Comparison of ENCODE assay signal across 15 mouse cellular contexts in the genomic region with DNA sequence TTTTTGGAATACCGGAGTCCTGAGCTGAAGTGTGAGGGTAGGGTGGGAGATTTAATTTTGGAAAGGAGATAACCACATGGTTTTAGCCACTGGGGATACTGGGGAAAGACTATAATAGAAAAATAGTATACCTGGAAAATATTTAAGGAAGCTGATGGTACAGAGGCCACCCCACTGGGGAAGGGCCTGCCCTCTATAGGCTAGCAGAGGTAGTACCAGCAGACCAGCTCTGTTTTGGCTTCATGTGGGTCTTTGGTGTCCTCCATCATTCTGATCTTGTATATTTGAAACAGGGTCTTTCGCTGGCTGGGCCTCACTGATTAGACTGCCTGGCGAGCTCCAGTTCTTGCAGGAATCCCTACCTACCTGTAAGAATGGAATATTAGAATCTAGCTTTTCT. TPM values are rescaled to one million over a fixed set of nuclear protein-coding genes. Genes with fewer than 3 reads are reported as not detected.
DNase-seq lines count a peak whose midpoint lies in the region; ATAC-seq and TF ChIP-seq lines count a peak whose summit lies in the region.
"Had no signal": no experiment of that assay in that cellular context is flagged by ENCODE, and none has a peak within 500 bp of the region (broad histone marks: within the 10 kb centered on the region; RNA-seq: fewer than 3 reads in every experiment).

No protein-coding gene starts in this region.

- no peaks in the 10 kb centered on the region for H3K79me2 ChIP-seq in liver, adult 2 months (ENCODE audit: control insufficient read depth, insufficient read depth, low read length)

- H3K9me3 ChIP-seq in forebrain, postnatal 0 days (ENCODE audit: low read length) = no peaks in the 10 kb centered on the region
- H3K9me3 ChIP-seq in forebrain, embryonic 12.5 days = no peaks in the 10 kb centered on the region
- H3K9me3 ChIP-seq in liver, embryonic 11.5 days (ENCODE audit: control insufficient read depth, low read length) = no peaks in the 10 kb centered on the region
- no peaks in the 10 kb centered on the region for H3K9me3 ChIP-seq in ES-Bruce4 (replicated peaks; ENCODE audit: control insufficient read depth, insufficient read depth, low read length, poor library complexity, severe bottlenecking)
- H3K9me3 ChIP-seq in forebrain, embryonic 13.5 days (replicated peaks) = no peaks in the 10 kb centered on the region
- H3K9me3 ChIP-seq in hindbrain, embryonic 11.5 days (ENCODE audit: control insufficient read depth, low read length) = no peaks in the 10 kb centered on the region
- H3K9me3 ChIP-seq: embryonic facial prominence, embryonic 10.5 days; hindbrain, embryonic 15.5 days; limb, embryonic 13.5 days; midbrain, embryonic 10.5 days; neural tube, embryonic 12.5 days had no signal

- H3K9ac ChIP-seq in forebrain, postnatal 0 days = no peak overlapping the region
- no peak overlapping the region for H3K9ac ChIP-seq in forebrain, embryonic 12.5 days
- H3K9ac ChIP-seq in liver, adult 2 months (ENCODE audit: low read depth, low read length) = no peak overlapping the region
- no peak overlapping the region for H3K9ac ChIP-seq in liver, embryonic 11.5 days (ENCODE audit: low read depth, low read length)
- H3K9ac ChIP-seq in ES-Bruce4 (ENCODE audit: low read depth, poor library complexity, severe bottlenecking) = no peak overlapping the region
- no peak overlapping the region for H3K9ac ChIP-seq in forebrain, embryonic 13.5 days
- H3K9ac ChIP-seq in hindbrain, embryonic 11.5 days (ENCODE audit: low read depth, low read length) = no peak overlapping the region
- H3K9ac ChIP-seq: hindbrain, embryonic 15.5 days; limb, embryonic 13.5 days; neural tube, embryonic 12.5 days had no signal

- no peak for TF ChIP-seq EP300 in ES-Bruce4 (IDR thresholded peaks at IDR 0.05; ENCODE audit: insufficient read depth, low read depth, low read length)

- no peak overlapping the region for H3K4me3 ChIP-seq in forebrain, postnatal 0 days (ENCODE audit: low read depth, low read length)
- no peak overlapping the region for H3K4me3 ChIP-seq in forebrain, embryonic 12.5 days (replicated peaks)
- H3K4me3 ChIP-seq in liver, adult 2 months (ENCODE audit: insufficient read depth, low read depth, low read length) = no peak overlapping the region
- no peak overlapping the region for H3K4me3 ChIP-seq in liver, embryonic 11.5 days (ENCODE audit: low read depth, low read length)
- no peak overlapping the region for H3K4me3 ChIP-seq in ES-Bruce4 (ENCODE audit: low read depth, low read length)
- no peak overlapping the region for H3K4me3 ChIP-seq in forebrain, embryonic 13.5 days
- no peak overlapping the region for H3K4me3 ChIP-seq in hindbrain, embryonic 11.5 days (ENCODE audit: low read depth, low read length)
- H3K4me3 ChIP-seq: embryonic facial prominence, embryonic 10.5 days; hindbrain, embryonic 15.5 days; limb, embryonic 13.5 days; midbrain, embryonic 10.5 days; neural tube, embryonic 12.5 days had no signal

- no peaks in the 10 kb centered on the region for H3K36me3 ChIP-seq in forebrain, postnatal 0 days (ENCODE audit: insufficient read depth)
- no peaks in the 10 kb centered on the region for H3K36me3 ChIP-seq in forebrain, embryonic 12.5 days (replicated peaks)
- H3K36me3 ChIP-seq in liver, adult 2 months (ENCODE audit: control insufficient read depth, insufficient read depth, low read length) = no peaks in the 10 kb centered on the region
- H3K36me3 ChIP-seq in liver, embryonic 11.5 days (ENCODE audit: control insufficient read depth, insufficient read depth, low read length) = no peaks in the 10 kb centered on the region
- no peaks in the 10 kb centered on the region for H3K36me3 ChIP-seq in ES-Bruce4 (ENCODE audit: control insufficient read depth, insufficient read depth, low read length, poor library complexity, severe bottlenecking)
- no peaks in the 10 kb centered on the region for H3K36me3 ChIP-seq in forebrain, embryonic 13.5 days (ENCODE audit: poor library complexity, severe bottlenecking)
- H3K36me3 ChIP-seq in hindbrain, embryonic 11.5 days (ENCODE audit: control insufficient read depth, insufficient read depth, low read length) = no peaks in the 10 kb centered on the region
- H3K36me3 ChIP-seq: embryonic facial prominence, embryonic 10.5 days; hindbrain, embryonic 15.5 days; limb, embryonic 13.5 days; midbrain, embryonic 10.5 days; neural tube, embryonic 12.5 days had no signal

- no peak for TF ChIP-seq POLR2A in liver, adult 2 months (IDR thresholded peaks at IDR 0.05; ENCODE audit: extremely low read depth, insufficient read depth, low read length)
- no peak for TF ChIP-seq POLR2A in ES-Bruce4 (IDR thresholded peaks at IDR 0.05; ENCODE audit: insufficient read depth, low read length)

- no peaks in the 10 kb centered on the region for H3K4me1 ChIP-seq in forebrain, postnatal 0 days (ENCODE audit: insufficient read depth)
- peaks cover 8% of the 10 kb centered on the region for H3K4me1 ChIP-seq in forebrain, embryonic 12.5 days
- H3K4me1 ChIP-seq in liver, adult 2 months (ENCODE audit: control insufficient read depth, insufficient read depth, low read length) = no peaks in the 10 kb centered on the region
- H3K4me1 ChIP-seq in liver, embryonic 11.5 days (replicated peaks; ENCODE audit: control insufficient read depth, insufficient read depth, low read length) = no peaks in the 10 kb centered on the region
- no peaks in the 10 kb centered on the region for H3K4me1 ChIP-seq in ES-Bruce4 (ENCODE audit: control insufficient read depth, insufficient read depth, low read length)
- H3K4me1 ChIP-seq in forebrain, embryonic 13.5 days = peaks cover 8% of the 10 kb centered on the region; the same call in 1 of the 2 replicates
- no peaks in the 10 kb centered on the region for H3K4me1 ChIP-seq in hindbrain, embryonic 11.5 days (replicated peaks; ENCODE audit: control insufficient read depth, insufficient read depth, low read length)
- H3K4me1 ChIP-seq: embryonic facial prominence, embryonic 10.5 days; limb, embryonic 13.5 days had no signal

- H3K27ac ChIP-seq in forebrain, postnatal 0 days (ENCODE audit: low read depth, low read length) = no peak overlapping the region
- no peak overlapping the region for H3K27ac ChIP-seq in forebrain, embryonic 12.5 days
- H3K27ac ChIP-seq in liver, adult 2 months (replicated peaks; ENCODE audit: insufficient read depth, low read depth, low read length) = no peak overlapping the region
- no peak overlapping the region for H3K27ac ChIP-seq in liver, embryonic 11.5 days (ENCODE audit: low read depth, low read length)
- no peak overlapping the region for H3K27ac ChIP-seq in ES-Bruce4 (ENCODE audit: insufficient read depth, low read length)
- H3K27ac ChIP-seq in forebrain, embryonic 13.5 days = no peak overlapping the region
- H3K27ac ChIP-seq in hindbrain, embryonic 11.5 days (ENCODE audit: low read depth, low read length) = no peak overlapping the region
- H3K27ac ChIP-seq: embryonic facial prominence, embryonic 10.5 days; hindbrain, embryonic 15.5 days; limb, embryonic 13.5 days; midbrain, embryonic 10.5 days; neural tube, embryonic 12.5 days had no signal

- ATAC-seq in forebrain, postnatal 0 days = no peak
- no peak for ATAC-seq in forebrain, embryonic 12.5 days (ENCODE audit: low FRiP score)
- no peak for ATAC-seq in liver, embryonic 11.5 days (replicated peaks; ENCODE audit: low FRiP score)
- no peak for ATAC-seq in forebrain, embryonic 13.5 days
- ATAC-seq in hindbrain, embryonic 11.5 days (ENCODE audit: low FRiP score) = no peak
- ATAC-seq: forebrain, embryonic 14.5 days had no signal

- no peaks in the 10 kb centered on the region for H3K27me3 ChIP-seq in forebrain, postnatal 0 days (ENCODE audit: insufficient read depth, low read length)
- no peaks in the 10 kb centered on the region for H3K27me3 ChIP-seq in forebrain, embryonic 12.5 days
- H3K27me3 ChIP-seq in liver, adult 2 months (ENCODE audit: control insufficient read depth, insufficient read depth, low read length) = no peaks in the 10 kb centered on the region
- H3K27me3 ChIP-seq in liver, embryonic 11.5 days (replicated peaks; ENCODE audit: control insufficient read depth, insufficient read depth, low read length) = no peaks in the 10 kb centered on the region
- no peaks in the 10 kb centered on the region for H3K27me3 ChIP-seq in ES-Bruce4 (ENCODE audit: control insufficient read depth, insufficient read depth, low read length, poor library complexity, severe bottlenecking)
- no peaks in the 10 kb centered on the region for H3K27me3 ChIP-seq in forebrain, embryonic 13.5 days
- no peaks in the 10 kb centered on the region for H3K27me3 ChIP-seq in hindbrain, embryonic 11.5 days (ENCODE audit: control insufficient read depth, insufficient read depth, low read length)
- H3K27me3 ChIP-seq: hindbrain, embryonic 15.5 days; limb, embryonic 13.5 days; neural tube, embryonic 12.5 days had no signal

- WGBS in forebrain, postnatal 0 days = 78% methylated on average over 3 of the region's 3 CpGs
- whole genome bisulfite sequencing in forebrain, embryonic 12.5 days = 74% methylated on average over 3 of the region's 3 CpGs
- 68% methylated on average over 3 of the region's 3 CpGs for WGBS in liver, adult 2 months
- 70% methylated on average over 3 of the region's 3 CpGs for WGBS in liver, embryonic 11.5 days
- WGBS in forebrain, embryonic 13.5 days = 70% methylated on average over 3 of the region's 3 CpGs
- 82% methylated on average over 3 of the region's 3 CpGs for WGBS in hindbrain, embryonic 11.5 days

- H3K4me2 ChIP-seq in forebrain, postnatal 0 days (ENCODE audit: low read depth) = no peak overlapping the region
- H3K4me2 ChIP-seq in forebrain, embryonic 12.5 days = no peak overlapping the region
- no peak overlapping the region for H3K4me2 ChIP-seq in liver, embryonic 11.5 days
- no peak overlapping the region for H3K4me2 ChIP-seq in forebrain, embryonic 13.5 days
- no peak overlapping the region for H3K4me2 ChIP-seq in hindbrain, embryonic 11.5 days (replicated peaks; ENCODE audit: low read depth, low read length)
- H3K4me2 ChIP-seq: hindbrain, embryonic 15.5 days; limb, embryonic 13.5 days; neural tube, embryonic 12.5 days had no signal

- no peak for DNase-seq in forebrain, postnatal 0 days
- DNase-seq in liver, adult 2 months (ENCODE audit: extremely low read depth, low read depth, low spot score) = no peak
- DNase-seq in liver, embryonic 11.5 days (ENCODE audit: low spot score) = no peak
- peak; percentile 30 to 43 for DNase-seq in cerebellum, postnatal 36 days
- no peak for DNase-seq in hindbrain, embryonic 11.5 days (ENCODE audit: low spot score)
- DNase-seq: right cerebral cortex, adult 18-20 months had no signal

- peak; percentile 25; the same call in 1 of the 2 replicates for TF ChIP-seq CTCF in forebrain, postnatal 0 days (IDR thresholded peaks at IDR 0.05; ENCODE audit: low read depth)
- peak; percentile 61 for TF ChIP-seq CTCF in liver, adult 2 months (IDR thresholded peaks at IDR 0.05; ENCODE audit: low read depth, low read length)
- TF ChIP-seq CTCF in ES-Bruce4 (IDR thresholded peaks at IDR 0.05; ENCODE audit: low read depth, low read length) = peak; percentile 32

RNA-seq across cellular contexts. Expression of a gene that starts 24.0 kb away (rescaled TPM):
- total RNA-seq in forebrain, postnatal 0 days (2014; rRNA removed) = 22.2 and 33.7 TPM in 2 replicates
- polyA plus RNA-seq in forebrain, postnatal 0 days (2015; fragmentation: Nextera tagmentation; extraction: Ambion mirVana) = 37.3 and 41.1 TPM in 2 replicates
- 39.6 and 47.3 TPM in 2 replicates for polyA plus RNA-seq in forebrain, embryonic 12.5 days (2016; fragmentation: Nextera tagmentation; extraction: Ambion mirVana)
- total RNA-seq in liver, adult 2 months (2014; rRNA removed) = 50.7 and 74.5 TPM in 2 replicates
- polyA plus RNA-seq in liver, adult 2 months (2012; rRNA removed) = 64.7 and 66.9 TPM in 2 replicates
- polyA plus RNA-seq in liver, embryonic 11.5 days (2014; fragmentation: Nextera tagmentation; extraction: Ambion mirVana) = 57.4 and 57.9 TPM in 2 replicates
- 12.3 and 12.8 TPM in 2 replicates for polyA plus RNA-seq in ES-Bruce4 (2011; ENCODE audit: insufficient read depth, insufficient read length, low read depth, missing spikeins)
- 46.2 and 51.9 TPM in 2 replicates for polyA plus RNA-seq in forebrain, embryonic 13.5 days (2015; fragmentation: Nextera tagmentation; extraction: Ambion mirVana)
- 46.8 and 50.7 TPM in 2 replicates for polyA plus RNA-seq in hindbrain, embryonic 11.5 days (2014; fragmentation: Nextera tagmentation; extraction: Ambion mirVana)

Comparison
In these comparisons a context has a peak if more than half of its experiments do, and no peak if none do; other contexts are left out.
1. DNase-seq: peak in cerebellum, postnatal 36 days (2 of 2); none in forebrain, postnatal 0 days (single experiment), liver, adult 2 months (single experiment), liver, embryonic 11.5 days (single experiment) and hindbrain, embryonic 11.5 days (single experiment).
2. Peak in every context shown above with its lines, with median percentiles within 50 percentile points of each other: CTCF ChIP-seq.